Mouse (Mus musculus): ENCODE data around the gene Emp3.
"Not testable (repeated sequence)": the region's sequence is repeated elsewhere in the genome, so short reads cannot be mapped to it uniquely, and the experiment has no call there.

Emp3 gene

DNA sequence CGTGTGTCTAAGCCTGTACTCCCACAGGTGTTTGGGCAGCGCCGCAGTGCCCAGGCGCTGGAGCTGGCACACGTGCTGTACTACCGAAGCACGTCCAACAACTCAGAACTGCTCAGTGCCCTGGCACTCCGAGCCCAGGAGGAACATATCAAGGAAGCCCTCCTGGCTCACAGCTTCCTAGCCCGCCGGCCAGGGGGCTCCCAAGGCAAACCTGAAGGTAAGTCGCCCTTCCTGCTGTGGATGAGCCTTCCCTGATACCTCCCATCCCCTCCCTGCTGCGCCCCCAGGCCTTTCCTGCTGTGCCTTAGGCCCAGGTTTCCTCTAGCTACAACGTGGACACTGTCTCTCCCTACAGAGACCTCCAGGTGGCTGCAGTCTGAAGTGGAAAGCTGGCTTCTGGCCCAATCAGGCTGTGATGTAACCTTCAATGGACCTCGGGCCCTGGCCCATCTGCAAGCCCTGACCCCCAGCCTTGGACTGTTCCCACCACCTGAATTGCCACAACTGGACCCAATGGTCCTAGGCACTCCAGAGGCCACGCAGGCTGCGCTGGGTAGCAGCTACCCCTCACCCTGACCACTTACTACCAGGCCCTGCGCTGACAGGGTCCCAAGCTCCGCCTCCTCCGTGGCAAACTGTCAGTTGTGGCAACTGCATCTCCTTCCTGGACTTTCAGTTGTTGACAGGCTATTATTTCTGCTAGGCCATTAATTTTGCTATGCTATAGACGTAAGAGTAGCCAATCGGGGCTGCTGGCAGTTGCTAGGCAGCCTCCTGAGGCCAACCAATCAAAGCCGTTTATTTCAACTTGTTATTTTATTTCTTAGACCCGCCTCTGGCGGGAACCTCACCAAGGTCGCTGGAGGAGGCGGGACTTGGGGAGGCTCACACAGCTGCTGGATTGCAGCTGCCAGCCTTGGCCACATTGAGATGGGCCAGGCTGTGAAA is 4.9 kb downstream of the Emp3 start:
- no peak for DNase-seq (ENCODE audit: low read depth, low spot score)

DNA sequence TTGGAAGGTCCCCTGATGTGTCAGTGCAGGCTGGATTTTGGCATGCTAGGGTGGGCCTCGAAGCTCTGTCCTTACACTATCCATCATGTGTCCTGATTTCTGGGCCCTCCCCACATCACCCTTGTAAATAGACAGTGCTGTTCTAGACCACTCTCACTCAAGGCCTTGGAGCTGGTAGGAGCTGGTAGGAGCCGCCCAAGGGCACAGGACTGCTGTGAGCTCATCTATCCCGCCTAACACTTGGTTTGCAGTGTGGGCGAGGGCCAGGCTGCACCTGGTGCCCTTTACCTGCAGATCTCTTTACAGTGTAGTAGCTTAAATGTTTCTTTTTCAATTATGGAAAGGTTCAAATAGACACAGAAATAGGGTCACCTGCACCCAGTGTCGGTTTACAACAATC is 6.2 kb downstream of the Emp3 start:
- DNase-seq (ENCODE audit: low read depth, low spot score): no peak

DNA sequence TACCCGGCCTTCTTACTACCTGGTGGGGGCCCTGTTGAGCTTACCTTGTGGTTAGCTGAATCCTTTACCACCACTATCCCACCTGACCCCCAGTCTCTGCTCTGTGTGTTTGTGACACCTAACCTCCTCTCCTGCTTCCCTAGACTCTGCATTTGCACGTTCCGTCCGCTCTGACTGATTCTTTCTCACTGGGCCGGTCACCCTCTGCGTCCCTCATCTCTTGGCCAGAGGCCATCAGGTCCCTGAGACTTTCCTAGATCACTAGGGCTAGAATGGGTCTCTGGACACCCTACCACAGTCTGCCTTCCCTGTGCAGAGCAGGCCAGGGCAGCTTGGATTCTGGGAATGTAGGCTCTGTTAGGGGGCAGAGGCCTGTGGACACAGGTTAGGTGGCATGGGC is 7.1 kb downstream of the Emp3 start:
- DNase-seq (ENCODE audit: low read depth, low spot score): no peak

DNA sequence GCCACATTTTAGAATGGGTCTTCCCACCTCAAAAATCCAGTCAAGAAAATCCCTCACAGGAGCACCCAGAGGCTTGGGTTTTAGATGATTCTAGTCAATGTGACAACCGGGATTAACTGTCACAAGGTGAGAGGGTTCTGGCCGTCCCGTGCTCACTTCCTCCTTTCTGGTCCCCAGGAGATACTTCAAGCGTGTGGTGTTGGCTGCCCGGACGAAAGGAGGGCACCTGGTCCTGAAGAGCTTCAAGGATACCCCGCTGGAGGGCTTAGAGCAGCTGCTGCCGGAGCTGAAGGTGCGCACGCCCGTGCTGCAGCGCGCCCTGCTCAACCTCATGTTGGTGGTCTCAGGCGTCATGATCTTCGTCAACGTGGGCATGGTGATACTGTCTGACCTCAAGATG is 12.1 kb downstream of the Emp3 start:
- no peak for DNase-seq (ENCODE audit: low read depth, low spot score)

DNA sequence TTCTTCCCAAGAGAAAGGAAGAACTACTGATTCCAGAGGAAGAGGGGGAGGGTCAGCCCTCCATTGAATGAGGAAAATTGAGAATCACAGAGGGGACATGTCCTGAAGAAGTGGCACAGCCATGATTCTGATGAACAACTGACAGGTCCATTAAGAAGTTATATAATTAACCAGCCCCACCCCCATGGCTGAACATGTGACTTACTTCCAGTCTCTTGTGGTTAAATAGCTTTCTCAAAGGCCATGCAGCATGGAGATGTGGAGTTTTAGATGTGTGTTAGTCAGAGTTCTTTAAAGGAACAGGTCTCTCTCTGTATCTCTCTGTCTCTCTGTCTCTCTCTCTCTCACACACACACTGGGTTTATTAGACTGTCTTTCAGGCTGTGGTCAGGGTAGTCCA is 12.8 kb downstream of the Emp3 start:
- no peak for DNase-seq (ENCODE audit: low read depth, low spot score)

DNA sequence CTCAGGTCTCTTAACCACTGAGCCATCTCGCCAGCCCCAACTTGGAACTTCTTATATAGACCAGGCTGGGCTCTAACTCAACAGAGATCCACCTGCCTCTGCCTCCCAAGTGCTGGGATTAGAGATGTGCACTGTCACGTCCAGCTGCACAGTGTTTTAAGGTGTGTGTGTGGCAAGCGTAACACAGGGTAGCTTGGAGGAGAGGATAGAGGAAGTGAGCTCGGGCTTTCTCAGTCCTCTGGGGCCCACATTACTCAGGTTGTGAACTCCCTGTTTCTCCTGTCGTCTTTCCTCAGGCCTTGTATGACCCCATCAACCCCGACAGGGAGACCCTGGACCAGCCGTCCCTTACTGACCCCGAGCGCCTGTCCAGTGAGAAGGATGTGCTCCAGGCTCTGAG is 14.6 kb downstream of the Emp3 start:
- no peak for DNase-seq (ENCODE audit: low read depth, low spot score)

DNA sequence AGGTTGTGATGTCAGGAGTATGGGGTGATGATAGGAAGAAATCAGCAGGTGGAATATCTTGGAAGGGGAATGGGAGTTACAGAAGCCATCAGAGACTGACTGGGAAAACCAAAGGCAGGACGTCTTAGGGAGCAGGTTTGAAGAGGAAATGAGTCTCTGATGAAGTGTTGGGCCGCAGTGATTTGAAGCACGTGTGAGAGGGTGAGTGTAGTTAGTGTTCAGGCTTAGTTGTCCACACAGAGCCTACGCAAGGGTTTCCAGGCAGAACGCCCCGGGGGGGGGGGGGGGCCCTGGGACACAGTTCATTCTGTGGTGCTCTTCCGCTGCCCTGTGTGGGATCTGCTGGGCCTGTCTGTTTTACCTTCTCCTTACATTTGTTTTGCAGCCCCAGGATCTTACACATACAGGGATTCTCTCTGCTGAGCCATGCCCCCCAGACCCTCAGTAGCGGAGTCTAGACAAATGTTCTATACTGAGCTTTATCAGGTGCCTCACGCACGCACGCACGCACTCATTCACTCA is 18.7 kb downstream of the Emp3 start:
- no peak for DNase-seq (ENCODE audit: low read depth, low spot score)

DNA sequence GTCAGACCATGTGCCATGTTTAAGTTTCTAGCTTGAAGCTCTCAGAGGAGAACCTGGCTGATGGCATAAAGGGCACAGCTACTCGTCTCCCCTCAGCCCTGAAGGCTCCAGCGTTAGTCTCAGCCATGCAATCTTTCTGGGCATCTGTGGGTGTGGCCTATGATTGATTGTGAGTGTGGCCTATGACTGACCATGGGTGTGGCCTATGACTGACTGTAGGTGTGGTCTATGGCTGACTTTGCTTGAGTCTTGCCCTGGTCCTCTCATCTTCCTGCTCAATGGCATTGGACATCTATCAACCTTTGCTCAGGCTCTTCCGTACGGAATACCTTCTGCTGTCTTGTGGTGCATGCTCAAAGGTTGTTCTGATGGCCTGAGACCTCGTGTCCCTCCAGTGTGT is 19.6 kb downstream of the Emp3 start:
- no peak for DNase-seq (ENCODE audit: low read depth, low spot score)

DNA sequence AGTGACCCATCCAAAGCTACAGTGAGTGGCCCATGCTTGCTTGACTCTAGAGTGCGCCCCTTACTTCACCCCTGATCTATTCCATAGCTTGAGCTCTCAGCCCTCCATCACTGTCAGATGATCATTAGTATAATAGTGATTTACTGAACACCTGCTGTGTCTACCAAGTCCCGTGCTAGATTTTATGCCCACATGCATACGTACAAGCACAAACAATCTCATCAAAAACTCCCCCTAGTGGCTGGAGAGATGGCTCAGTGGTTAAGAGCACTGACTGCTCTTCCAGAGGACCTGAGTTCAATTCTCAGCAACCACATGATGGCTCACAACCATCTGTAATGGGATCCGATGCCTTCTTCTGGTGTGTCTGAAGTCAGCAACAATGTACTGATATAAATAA is 23.1 kb downstream of the Emp3 start:
- not testable (repeated sequence) for DNase-seq (ENCODE audit: low read depth, low spot score)

DNA sequence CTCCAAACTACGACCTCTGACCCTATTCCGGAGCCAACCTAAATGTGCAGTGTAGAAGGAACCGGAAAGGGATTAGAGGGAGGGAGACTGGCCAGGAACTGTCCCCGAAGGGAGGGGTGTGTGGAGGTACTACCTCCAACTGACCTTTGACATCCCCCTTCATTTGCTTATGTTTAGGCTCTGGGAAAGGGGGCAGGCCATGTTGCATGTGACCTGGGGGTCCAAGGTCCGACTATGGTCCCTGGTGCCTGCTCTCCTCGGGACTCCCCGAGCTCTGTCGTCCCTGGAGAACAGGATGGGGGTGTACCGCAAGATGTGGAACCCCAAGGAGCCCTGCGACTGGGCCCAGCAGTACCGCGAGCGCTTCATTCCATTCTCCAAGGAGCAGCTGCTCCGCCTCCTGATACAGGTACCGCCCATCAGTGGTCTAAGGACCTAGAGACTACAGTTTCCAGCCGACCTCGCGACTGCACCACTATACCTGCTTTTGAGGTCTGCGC is 23.9 kb downstream of the Emp3 start:
- DNase-seq (ENCODE audit: low read depth, low spot score): no peak

DNA sequence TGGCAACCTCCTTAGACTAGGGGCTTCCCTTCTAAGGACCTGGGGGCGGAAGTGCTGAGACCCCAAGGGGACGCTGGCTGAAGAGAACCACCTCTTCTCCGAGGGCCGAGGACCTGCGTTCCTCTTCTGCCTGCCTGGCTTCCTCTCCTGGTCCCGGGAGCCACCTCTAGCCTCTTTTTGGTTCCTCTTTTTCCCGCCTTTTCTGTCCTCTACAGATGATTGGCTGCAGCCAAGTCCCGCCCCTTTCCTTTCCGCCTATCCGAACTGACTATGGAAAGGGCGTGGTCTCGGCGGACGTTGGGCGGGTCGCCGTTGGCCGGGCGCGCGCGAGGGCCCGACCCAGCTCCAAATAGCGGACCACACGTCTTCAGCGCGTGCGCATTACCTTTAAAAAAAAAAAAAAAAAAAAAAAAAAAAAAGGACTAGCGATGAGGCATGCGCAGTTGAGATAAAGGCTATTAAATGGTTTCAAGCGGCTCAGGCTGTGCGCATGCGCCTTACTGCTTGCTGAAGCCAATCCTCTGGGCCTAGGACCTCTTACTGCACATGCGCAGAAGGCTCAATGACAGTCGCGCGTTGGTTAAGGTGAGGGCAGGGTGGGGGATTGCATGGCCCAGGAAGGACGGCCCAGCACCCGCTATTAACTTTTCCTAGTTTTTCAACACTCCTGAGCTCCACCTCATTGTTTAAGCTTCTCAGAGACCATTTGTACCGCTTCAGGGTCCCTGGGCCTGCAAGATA is 24.5 kb downstream of the Emp3 start, which contains the start of the genes Syngr4 and Tmem143:
Gene Syngr4 (minus strand): TSS at position 198 of the 741 bp plus-strand sequence.
Gene Tmem143 (plus strand): TSS at position 425 of the 741 bp plus-strand sequence.
- DNase-seq (ENCODE audit: low read depth, low spot score): peak; percentile 99

DNA sequence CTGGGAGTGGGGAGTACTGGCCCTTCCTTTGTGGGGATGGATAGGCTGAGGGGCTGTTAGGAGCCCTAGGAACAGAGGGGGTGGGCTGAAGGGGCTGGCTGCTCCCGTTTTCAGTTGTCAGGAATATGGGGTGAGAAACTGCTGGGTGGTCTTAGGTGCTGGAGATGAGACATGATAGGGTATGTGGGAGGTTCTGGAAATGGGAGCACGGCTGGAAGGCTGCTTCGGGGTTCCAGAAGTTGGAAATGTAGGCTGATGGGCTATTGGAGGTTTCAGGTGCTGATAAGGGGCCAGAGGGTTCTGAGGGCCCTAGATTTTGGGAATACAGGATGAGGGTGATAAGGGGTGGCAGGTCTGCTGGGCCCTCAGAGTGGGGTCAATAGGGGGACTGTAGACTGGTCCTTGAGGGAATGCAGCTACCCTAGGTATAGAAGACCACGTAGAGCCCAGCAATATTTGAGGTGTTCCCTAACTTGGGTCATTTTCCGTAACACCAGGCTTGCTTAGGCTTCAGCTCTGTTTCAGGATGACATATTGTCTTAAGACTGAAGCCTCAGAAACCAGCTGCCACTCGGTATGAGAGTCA is 25.2 kb downstream of the Emp3 start:
- no peak for DNase-seq (ENCODE audit: low read depth, low spot score)

DNA sequence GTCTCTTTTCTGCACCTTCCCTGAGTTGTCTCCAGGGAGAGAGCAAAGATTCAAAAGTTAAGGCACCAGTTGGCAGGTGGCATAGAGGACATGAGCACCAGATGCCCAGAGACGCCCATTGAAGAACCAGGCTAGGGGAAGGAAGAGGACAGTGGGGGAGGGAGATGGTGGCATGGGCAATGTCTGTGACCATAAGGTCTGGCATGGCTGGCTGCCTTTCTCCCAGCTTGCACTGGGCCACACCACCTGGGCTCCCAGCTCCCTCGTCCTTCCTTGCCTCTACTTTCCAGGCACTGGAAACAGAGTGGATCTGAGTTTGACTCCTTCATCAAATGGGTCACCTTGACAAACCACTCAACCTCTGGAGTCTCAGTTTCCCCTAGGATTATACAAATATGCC is 28.6 kb downstream of the Emp3 start:
- no peak for DNase-seq (ENCODE audit: low read depth, low spot score)

DNA sequence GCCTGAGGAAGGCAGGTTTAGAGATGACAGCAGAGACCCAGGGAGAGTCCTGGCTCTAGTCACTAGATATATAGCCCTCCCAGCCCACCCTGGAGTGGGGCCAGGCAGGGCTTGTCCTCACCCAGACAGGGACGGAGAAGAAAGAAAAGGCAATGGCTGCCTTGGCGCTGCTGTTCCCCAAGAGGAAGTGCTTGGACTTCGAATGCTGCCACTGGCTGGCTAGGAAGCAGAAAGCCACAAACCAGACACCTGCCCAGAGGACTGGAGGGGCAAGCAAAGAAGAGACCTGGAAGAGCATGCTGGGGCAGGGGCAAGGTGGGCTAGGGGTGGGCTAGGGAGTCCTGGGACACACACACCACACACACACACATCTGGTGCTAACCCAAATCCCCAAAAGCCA is 34.0 kb downstream of the Emp3 start:
- no peak for DNase-seq (ENCODE audit: low read depth, low spot score)

DNA sequence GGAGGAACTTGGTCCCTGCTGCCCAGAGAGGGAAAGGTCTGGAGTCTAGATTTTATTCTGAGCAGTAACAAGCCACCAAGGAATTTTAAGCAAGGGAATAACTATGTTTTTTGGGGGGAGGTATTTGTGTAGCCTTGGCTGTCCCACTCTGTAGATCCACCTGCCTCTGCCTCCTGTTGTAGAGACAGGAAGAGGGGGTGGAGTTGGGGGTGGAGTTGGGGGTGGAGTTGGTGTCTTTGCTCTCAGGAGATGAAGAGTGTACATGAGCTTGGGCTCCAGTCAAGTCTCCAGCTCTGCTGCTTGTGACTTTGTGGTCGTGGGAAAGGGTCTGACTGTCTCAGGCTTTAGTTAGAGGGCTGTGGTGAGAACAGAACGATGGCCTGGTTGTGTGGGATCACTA is 40.2 kb downstream of the Emp3 start:
- no peak for DNase-seq (ENCODE audit: low read depth, low spot score)

DNA sequence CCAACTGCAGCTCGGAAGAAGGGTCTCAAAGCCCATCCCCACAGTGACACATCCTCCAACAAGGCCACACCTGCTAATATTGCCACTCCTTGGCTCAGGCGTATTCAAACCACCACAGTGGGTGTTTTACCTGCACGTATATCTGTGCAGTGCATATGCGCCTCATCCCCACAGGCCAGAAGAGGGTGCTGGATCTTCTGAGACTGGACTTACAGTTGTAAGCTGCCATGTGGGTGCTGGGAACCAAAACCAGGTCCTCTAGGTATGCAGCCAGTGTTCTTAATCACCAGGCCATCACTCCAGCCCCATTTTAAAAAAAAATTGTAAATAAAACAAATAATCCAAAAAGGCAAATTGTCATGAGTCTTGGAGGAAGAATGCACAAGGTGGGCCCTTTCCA is 40.7 kb downstream of the Emp3 start:
- DNase-seq (ENCODE audit: low read depth, low spot score): no peak

DNA sequence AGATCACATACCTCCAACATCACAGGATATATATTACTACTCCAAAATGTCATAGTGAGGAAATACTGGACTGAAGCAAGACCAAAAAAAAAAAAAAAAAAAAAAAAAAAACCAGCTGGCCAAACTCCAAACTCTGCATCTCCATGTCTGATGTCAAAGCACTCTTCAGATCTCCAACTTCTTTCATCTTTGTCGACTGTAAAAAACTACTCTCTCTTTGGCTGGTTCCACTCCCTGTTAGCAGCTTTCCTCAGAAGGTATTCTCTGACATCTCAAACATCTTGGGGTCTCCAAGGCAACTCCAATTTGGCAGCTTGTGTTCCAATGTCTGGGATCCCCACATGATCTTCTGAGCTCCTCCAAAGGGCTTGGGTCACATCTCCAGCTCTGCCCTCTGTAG is 42.9 kb downstream of the Emp3 start, which contains the start of gene Grin2d:
Gene Grin2d (minus strand): TSS at position 101 of the 400 bp plus-strand sequence.
- not testable (repeated sequence) for DNase-seq (ENCODE audit: low read depth, low spot score)

DNA sequence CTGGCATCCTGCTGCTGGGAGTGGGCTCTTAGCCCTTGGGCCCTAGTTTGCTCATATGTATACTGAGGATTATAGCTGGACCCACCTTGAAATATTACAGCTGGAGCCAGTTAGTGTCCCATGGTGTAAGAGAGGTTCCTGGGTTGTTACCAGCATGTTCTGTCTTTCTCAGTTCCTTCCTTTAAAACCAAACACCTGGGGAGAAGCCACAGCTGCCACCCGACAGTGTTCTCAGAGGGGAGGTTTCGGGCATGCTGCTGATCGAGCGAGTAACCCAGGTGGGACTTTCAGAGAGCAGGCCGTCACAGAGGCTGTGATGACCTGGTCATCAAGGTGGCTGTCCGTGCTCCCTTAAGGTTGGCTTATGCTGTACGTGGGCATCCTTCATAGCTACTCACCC is 44.3 kb downstream of the Emp3 start:
- no peak for DNase-seq (ENCODE audit: low read depth, low spot score)

DNA sequence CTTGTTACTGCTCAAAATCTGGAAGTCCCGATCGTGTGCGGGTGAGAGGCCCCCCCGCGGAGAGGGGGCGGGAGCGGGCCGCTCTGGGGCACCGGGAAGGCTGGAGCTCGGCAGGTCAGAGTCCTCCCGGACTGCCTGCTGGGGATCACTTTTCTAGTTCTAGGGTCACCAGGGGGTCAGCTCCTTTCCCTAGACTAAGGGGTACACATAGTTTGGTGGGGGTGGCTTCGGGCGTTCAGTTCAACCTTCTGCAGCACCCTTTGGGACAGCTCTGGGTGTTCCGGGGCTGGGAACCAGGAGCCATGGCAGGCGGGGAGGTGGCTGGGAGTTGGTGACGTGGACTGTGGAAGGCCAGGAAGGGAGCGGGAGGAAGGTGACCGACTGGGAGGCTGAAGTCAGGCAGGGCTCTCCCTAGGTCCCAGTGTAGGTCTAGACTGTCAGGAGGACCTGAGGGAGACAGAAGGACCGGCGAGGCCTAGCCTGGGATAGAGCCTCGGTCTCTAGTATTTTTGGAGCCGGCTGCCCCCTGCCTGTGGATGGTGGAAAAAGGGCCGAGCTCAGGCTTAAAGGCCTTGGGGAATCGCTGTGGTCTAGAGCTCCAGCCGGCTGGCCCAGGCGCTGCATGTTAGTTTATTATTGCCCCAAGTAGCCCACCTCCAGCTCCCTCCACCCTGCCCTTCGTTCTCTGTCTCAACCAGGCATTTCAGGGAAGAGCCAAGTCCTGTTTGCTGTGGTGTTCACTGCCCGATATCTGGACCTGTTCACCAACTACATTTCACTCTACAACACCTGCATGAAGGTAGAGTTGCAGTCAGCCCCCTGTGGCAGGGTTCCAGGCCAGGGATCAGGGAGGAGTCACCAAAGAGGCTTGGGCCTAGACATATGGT is 47.9 kb downstream of the Emp3 start:
- no peak for DNase-seq (ENCODE audit: low read depth, low spot score)

DNA sequence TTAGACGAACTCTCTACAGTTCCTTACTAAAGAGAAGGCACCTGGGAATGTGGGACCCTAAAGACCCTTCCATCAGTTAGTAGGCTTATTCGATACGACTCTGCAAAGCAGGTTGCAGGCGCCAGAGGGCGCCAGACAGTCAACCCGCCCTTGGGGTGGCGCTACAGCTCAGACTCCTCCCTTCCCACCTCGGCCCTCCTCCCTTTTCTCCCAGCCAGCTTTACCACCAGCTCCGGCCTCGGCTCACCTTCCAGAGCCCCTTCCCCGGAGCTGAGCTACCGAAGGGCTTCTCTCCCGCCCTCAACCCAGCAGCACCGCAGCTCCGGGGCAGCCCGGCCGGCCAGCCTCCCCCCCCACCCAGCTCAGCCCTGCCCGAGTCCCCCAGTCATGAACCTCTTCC is 48.6 kb downstream of the Emp3 start, which contains the start of gene Kdelr1:
Gene Kdelr1 (plus strand): TSS at position 149 of the 400 bp plus-strand sequence.
- peak; percentile 75 for DNase-seq (ENCODE audit: low read depth, low spot score)

Data from retina, adult 2 months (tissue).